Mouse (Mus musculus) stomach, embryonic 15.5 days (tissue): ENCODE measurements around the gene Gm34653. TPM values are rescaled to one million over a fixed set of nuclear protein-coding genes. Genes with fewer than 3 reads are reported as not detected.
"Not testable (repeated sequence)": the region's sequence is repeated elsewhere in the genome, so short reads cannot be mapped to it uniquely, and the experiment has no call there.

Experiments used
- ATAC-seq: fragments of 200-750 bp; cut with Nextera tagmentation; 2 replicates; pipeline ENCODE4 v1.8.0; 2017; ENCODE audit warnings: low read depth, moderate number of reproducible peaks, moderate TSS enrichment; ENCODE audit not compliant: insufficient read depth, low FRiP score
- H3K27ac ChIP-seq: fragments of 300-500 bp; sonication (generic); 2 replicates; pipeline ENCODE4 v1.5.1; 2015; ENCODE audit warnings: mild to moderate bottlenecking, inconsistent platforms
- H3K27me3 ChIP-seq: fragments of 300-500 bp; sonication (generic); replicated peaks from 2 replicates; pipeline ENCODE4 v1.6.1; 2015; ENCODE audit warnings: inconsistent platforms
- H3K36me3 ChIP-seq: fragments of 300-500 bp; sonication (generic); 2 replicates; pipeline ENCODE4 v1.6.1; 2015; ENCODE audit warnings: inconsistent platforms
- H3K4me1 ChIP-seq: fragments of 300-500 bp; sonication (generic); 2 replicates; pipeline ENCODE4 v1.6.1; 2015; ENCODE audit warnings: inconsistent platforms
- H3K4me2 ChIP-seq: fragments of 300-500 bp; sonication (generic); 2 replicates; pipeline ENCODE4 v1.6.1; 2015; ENCODE audit warnings: mild to moderate bottlenecking, inconsistent platforms
- H3K4me3 ChIP-seq: fragments of 300-500 bp; sonication (generic); replicated peaks from 2 replicates; pipeline ENCODE4 v1.5.1; 2015; ENCODE audit warnings: inconsistent platforms
- H3K9ac ChIP-seq: fragments of 300-500 bp; sonication (generic); 2 replicates; pipeline ENCODE4 v1.6.1; 2015; ENCODE audit warnings: inconsistent platforms
- H3K9me3 ChIP-seq: fragments of 300-500 bp; sonication (generic); 2 replicates; pipeline ENCODE4 v1.6.1; 2016; ENCODE audit warnings: inconsistent platforms
- WGBS: fragments of 180-500 bp; shearing (Covaris S2); methylation state at CpG from one replicate; pipeline ENCODE4 v1.1.7; 2015; 5-methylcytosine and 5-hydroxymethylcytosine counted together
- polyA plus RNA-seq: library from polyadenylated mRNA; unstranded; fragments of >200 nt; fragmentation: Nextera tagmentation; extraction: Ambion mirVana; gene quantifications from 2 replicates; pipeline ENCODE4 v1.2.1, GENCODE M21; 2015

Gm34653 gene
- polyA plus RNA-seq, 1 experiment from 2014 or later = not detected

DNA sequence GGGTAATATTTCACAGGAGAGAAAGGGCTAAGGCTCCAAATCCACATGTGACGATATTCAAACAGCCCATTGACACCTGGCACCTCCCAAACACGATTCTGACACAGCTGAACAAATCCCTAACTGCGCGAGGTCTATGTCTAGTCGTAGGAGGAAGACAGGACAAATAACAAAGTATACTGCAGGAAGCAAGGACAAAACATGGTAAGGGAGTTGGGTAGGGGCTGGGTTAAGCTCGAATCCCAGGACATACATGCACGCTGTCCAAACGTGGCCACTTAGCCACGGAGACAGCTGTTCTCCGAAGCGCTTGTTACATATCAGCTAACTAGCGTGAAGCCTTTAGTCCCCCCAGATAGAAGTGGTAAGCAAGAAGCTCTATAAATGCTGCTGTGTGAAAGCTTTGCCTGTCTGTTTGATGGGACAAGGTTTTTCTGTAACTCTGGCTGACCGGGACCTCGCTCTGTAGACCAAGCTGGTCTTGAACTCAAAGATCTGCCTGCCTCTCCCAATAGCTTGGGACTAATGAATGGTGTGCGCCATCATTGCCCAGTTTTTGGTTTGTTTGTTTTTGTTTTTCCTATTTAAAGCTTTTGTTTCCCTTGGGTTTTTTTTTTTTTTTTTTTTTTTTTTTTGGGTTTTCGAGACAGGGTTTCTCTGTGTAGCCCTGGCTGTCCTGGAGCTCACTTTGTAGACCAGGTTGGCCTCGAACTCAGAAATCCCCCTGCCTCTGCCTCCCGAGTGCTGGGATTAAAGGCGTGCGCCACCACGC lies 6.2 kb upstream of the Gm34653 start:
- WGBS = 33% methylated on average over 20 of the region's 21 CpGs
- no peaks in the 10 kb centered on the region for H3K9me3 ChIP-seq
- peak overlapping the region; percentile 76 for H3K27ac ChIP-seq
- no peaks in the 10 kb centered on the region for H3K27me3 ChIP-seq
- peak overlapping the region; percentile 98 for H3K9ac ChIP-seq
- peaks cover 3% of the 10 kb centered on the region; the same call in 1 of the 2 replicates for H3K4me1 ChIP-seq
- H3K36me3 ChIP-seq = peaks cover 5% of the 10 kb centered on the region; the same call in 1 of the 2 replicates
- peak; percentile 12; the same call in 1 of the 2 replicates for ATAC-seq
- peak overlapping the region; percentile 83 for H3K4me2 ChIP-seq
- H3K4me3 ChIP-seq = peak overlapping the region; percentile 89

DNA sequence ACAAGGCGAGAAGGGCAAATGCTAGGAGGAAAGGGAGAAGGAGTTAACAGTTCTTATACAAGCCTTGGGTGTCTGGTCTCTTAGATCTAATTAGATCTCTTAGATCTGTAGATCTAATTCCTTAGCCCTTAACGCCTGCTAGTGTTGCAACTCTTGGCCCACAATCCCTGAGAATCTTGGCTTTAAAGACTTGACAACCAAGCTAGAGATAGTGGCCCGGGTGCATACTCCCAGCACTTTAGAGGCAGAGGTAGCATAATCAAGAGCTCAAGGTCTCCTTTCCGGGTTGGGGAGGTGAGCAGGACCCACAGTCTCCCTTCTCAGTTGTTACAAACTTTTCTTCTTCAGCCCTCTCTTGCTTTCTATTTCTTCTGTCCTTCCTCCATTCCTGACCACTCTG lies 5.2 kb upstream of the Gm34653 start:
- Histone ChIP-seq H3K4me1 (peaks cover 3% of the 10 kb centered on the region; the same call in 1 of the 2 replicates), H3K4me2 (no peak overlapping the region), H3K36me3 (peaks cover under 1% of the 10 kb centered on the region; the same call in 1 of the 2 replicates), H3K27me3 (no peaks in the 10 kb centered on the region), H3K9ac (no peak overlapping the region), H3K27ac (no peak overlapping the region), H3K4me3 (no peak overlapping the region), H3K9me3 (no peaks in the 10 kb centered on the region)
- no peak for ATAC-seq
- 90% methylated on average over 4 of the region's 4 CpGs for WGBS

DNA sequence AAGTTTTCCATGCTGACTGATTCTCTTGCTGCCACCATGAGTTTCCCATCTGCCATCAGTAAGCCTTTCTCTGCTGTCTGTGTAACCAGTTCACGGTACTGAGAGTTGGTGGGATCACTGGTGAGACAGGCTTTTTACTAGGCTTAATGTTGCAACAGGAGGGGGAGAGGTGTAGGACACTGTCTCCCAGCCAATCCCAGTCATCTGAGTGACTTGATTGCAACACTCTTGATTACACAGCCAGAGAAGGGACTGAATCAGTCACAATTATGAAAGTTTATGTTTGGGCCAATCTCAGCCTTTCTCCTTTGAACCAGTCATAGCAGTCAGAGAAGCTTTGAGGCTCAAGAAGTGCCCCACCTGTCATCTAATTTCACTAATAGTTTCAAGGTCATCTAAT lies 4.8 kb upstream of the Gm34653 start:
- Histone ChIP-seq H3K4me1 (peaks cover 3% of the 10 kb centered on the region; the same call in 1 of the 2 replicates), H3K9ac (no peak overlapping the region), H3K4me2 (no peak overlapping the region), H3K27ac (no peak overlapping the region), H3K36me3 (no peaks in the 10 kb centered on the region), H3K9me3 (no peaks in the 10 kb centered on the region), H3K4me3 (no peak overlapping the region), H3K27me3 (no peaks in the 10 kb centered on the region)
- WGBS = 80% methylated on average over 1 of the region's 1 CpGs
- no peak for ATAC-seq

DNA sequence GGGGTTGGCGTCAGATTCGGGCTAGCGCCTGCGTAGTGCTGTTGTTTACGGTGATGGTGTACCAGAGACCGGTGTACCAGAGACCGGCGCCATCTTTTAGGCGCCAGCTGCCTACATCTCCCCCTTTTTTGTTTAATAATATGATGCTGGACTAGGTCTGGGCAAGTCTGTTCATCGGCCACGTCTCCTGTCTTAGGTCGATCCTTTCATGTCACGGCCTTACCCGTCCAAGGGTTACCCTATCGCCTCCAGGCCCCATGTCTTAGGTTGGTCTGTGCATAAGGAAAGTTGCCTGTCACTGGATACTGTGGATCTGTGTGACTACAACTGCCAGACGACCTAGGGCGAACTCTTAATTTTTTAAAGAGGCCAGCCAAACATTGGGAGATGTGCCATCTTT lies 2.7 kb upstream of the Gm34653 start:
- WGBS = 95% methylated on average over 17 of the region's 17 CpGs
- ATAC-seq, H3K4me2 ChIP-seq, H3K4me1 ChIP-seq, H3K27me3 ChIP-seq, H3K9me3 ChIP-seq, H3K36me3 ChIP-seq, H3K9ac ChIP-seq, H3K4me3 ChIP-seq, H3K27ac ChIP-seq: not testable (repeated sequence)

GRCm38 (mm10) chr2:34833624-34834023 lies 817 bp downstream of the Gm34653 start:
- Histone ChIP-seq H3K27ac (no peak overlapping the region), H3K4me3 (no peak overlapping the region), H3K27me3 (no peaks in the 10 kb centered on the region), H3K9me3 (no peaks in the 10 kb centered on the region), H3K4me2 (no peak overlapping the region), H3K4me1 (no peaks in the 10 kb centered on the region), H3K36me3 (no peaks in the 10 kb centered on the region), H3K9ac (no peak overlapping the region)
- ATAC-seq = no peak
- WGBS = 84% methylated on average over 17 of the region's 17 CpGs

DNA sequence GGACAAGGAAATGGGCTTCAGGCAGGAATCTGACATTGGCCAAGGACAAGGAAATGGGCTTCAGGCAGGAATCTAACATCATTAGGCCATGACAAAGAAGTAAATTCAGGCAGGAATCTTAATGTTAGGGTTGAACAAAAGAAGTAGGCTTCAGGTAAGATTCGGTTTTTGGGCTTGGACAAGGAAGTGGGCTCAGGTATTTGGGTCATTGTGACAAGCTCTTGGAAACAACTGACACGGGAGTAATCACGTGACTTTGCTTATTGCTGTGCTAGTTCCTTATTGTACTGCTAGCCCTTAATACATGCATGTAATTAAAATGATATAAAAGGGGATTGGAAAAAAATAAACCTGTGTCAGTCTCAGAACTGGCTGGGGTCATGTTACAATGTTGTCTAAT lies 2.9 kb downstream of the Gm34653 start:
- no peak overlapping the region for H3K27ac ChIP-seq
- no peak overlapping the region for H3K4me2 ChIP-seq
- no peaks in the 10 kb centered on the region for H3K9me3 ChIP-seq
- H3K36me3 ChIP-seq = no peaks in the 10 kb centered on the region
- no peak for ATAC-seq
- H3K27me3 ChIP-seq = no peaks in the 10 kb centered on the region
- H3K9ac ChIP-seq = no peak overlapping the region
- 71% methylated on average over 3 of the region's 3 CpGs for WGBS
- no peak overlapping the region for H3K4me3 ChIP-seq
- no peaks in the 10 kb centered on the region for H3K4me1 ChIP-seq

DNA sequence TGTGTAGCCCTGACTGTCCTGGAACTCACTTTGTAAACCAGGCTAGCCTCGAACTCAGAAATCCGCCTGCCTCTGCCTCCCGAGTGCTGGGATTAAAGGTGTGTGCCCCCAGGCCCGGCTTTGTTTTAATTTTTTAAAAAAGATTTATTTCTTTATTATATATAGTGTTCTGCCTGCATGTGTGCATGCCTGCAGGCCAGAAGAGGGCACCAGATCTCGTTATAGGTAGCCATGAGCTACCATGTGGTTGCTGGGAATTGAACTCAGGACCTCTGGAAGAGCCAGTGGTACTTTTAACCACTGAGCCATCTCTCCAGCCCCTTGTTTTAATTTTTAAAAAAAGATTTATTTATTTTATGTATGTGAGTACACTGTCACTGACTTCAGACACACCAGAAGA lies 7.3 kb downstream of the Gm34653 start:
- WGBS = 73% methylated on average over 5 of the region's 5 CpGs
- not testable (repeated sequence) for H3K36me3 ChIP-seq, H3K27me3 ChIP-seq, H3K27ac ChIP-seq, ATAC-seq, H3K9ac ChIP-seq, H3K9me3 ChIP-seq, H3K4me2 ChIP-seq, H3K4me3 ChIP-seq, H3K4me1 ChIP-seq

GRCm38 (mm10) chr2:34841706-34842105 lies 8.9 kb downstream of the Gm34653 start:
- H3K4me1 ChIP-seq = no peaks in the 10 kb centered on the region
- H3K27ac ChIP-seq = no peak overlapping the region
- no peaks in the 10 kb centered on the region for H3K36me3 ChIP-seq
- 84% methylated on average over 8 of the region's 8 CpGs for WGBS
- no peaks in the 10 kb centered on the region for H3K9me3 ChIP-seq
- no peak overlapping the region for H3K9ac ChIP-seq
- no peaks in the 10 kb centered on the region for H3K27me3 ChIP-seq
- H3K4me2 ChIP-seq = no peak overlapping the region
- H3K4me3 ChIP-seq = no peak overlapping the region
- ATAC-seq = no peak

DNA sequence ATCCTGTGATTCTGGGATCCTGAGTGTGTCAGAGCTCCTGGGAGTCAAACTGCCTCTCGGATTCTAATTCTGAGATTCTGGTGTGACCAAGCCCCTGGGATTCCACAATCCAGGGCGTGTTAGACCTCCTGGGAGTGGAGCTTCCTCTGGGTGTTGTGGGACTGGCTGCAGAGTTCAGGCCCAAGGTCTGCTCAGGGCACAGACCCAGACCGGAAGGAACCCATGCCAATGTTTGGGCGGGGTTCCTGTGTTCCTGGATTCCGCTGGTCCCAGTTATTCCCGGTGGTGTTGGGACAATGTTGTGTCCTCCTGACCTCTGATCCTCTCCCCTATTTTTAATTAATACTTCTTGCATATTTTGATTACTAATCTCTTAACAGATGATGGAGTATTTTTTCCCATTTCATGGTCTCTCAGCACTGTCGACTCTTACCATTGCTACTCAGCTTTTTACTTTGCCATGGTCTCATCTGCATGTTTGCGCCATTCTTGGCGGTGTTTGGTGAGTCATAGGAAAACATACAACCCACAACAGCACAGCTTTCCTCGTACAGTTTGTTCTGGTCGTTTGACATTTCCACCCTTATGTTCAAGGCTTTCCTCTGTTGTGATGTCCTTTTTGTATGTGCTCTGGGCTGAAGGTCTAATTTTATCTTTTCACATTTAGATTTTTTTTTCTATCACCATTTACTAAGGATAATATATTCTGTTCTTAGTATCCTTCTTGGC lies 10.6 kb downstream of the Gm34653 start:
- ATAC-seq = no peak
- no peaks in the 10 kb centered on the region for H3K27me3 ChIP-seq
- no peak overlapping the region for H3K4me2 ChIP-seq
- no peak overlapping the region for H3K4me3 ChIP-seq
- no peak overlapping the region for H3K9ac ChIP-seq
- no peak overlapping the region for H3K27ac ChIP-seq
- no peaks in the 10 kb centered on the region for H3K4me1 ChIP-seq
- no peaks in the 10 kb centered on the region for H3K36me3 ChIP-seq
- no peaks in the 10 kb centered on the region for H3K9me3 ChIP-seq
- WGBS = 72% methylated on average over 11 of the region's 11 CpGs

DNA sequence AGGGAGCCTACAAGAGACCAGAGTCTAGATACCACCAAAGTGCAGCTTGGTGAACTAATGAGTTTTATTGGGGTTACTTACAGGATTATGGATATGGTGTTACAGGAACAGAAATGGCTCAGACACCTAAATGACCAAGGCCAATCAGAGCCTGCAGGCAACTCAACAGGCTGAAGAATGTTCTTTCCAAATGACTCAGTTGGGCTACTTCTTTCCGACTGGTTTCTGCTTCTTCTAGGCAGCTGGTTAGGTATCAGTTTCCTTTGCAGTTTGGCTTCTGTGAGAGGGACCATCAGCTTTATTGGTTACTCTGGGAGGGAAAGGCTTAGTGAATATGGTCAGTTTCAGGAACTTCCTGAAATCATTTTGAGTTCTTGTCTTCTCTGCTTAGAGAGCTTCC lies 14.9 kb downstream of the Gm34653 start:
- WGBS = 94% methylated on average over 1 of the region's 1 CpGs
- Histone ChIP-seq H3K4me3 (no peak overlapping the region), H3K36me3 (peaks cover 5% of the 10 kb centered on the region), H3K9ac (no peak overlapping the region), H3K9me3 (no peaks in the 10 kb centered on the region), H3K4me2 (no peak overlapping the region), H3K27ac (no peak overlapping the region), H3K4me1 (no peaks in the 10 kb centered on the region), H3K27me3 (no peaks in the 10 kb centered on the region)
- no peak for ATAC-seq

GRCm38 (mm10) chr2:34855265-34855664 lies 22.5 kb downstream of the Gm34653 start:
- Histone ChIP-seq H3K4me3 (no peak overlapping the region), H3K27me3 (no peaks in the 10 kb centered on the region), H3K4me1 (no peaks in the 10 kb centered on the region), H3K27ac (no peak overlapping the region), H3K9ac (no peak overlapping the region), H3K9me3 (no peaks in the 10 kb centered on the region), H3K4me2 (no peak overlapping the region), H3K36me3 (peaks cover 53% of the 10 kb centered on the region)
- ATAC-seq = no peak
- WGBS = 91% methylated on average over 4 of the region's 4 CpGs

GRCm38 (mm10) chr2:34857728-34858127 lies 24.9 kb downstream of the Gm34653 start:
- H3K27me3 ChIP-seq = no peaks in the 10 kb centered on the region
- ATAC-seq = no peak
- no peak overlapping the region for H3K4me3 ChIP-seq
- peaks cover 57% of the 10 kb centered on the region for H3K36me3 ChIP-seq
- H3K4me2 ChIP-seq = no peak overlapping the region
- no peak overlapping the region for H3K27ac ChIP-seq
- WGBS = 86% methylated on average over 8 of the region's 8 CpGs
- H3K9ac ChIP-seq = no peak overlapping the region
- no peaks in the 10 kb centered on the region for H3K4me1 ChIP-seq
- no peaks in the 10 kb centered on the region for H3K9me3 ChIP-seq
